Mouse (Mus musculus) heart, postnatal 0 days (tissue): Measurements from ENCODE around the gene Gm1123. TPM values are rescaled to one million over a fixed set of nuclear protein-coding genes. Genes with fewer than 3 reads are reported as not detected.

ENCODE experiments used
- ATAC-seq: fragments of 200-750 bp; cut with Nextera tagmentation; 2 replicates; pipeline ENCODE4 v1.8.0; 2017; ENCODE audit warnings: low read depth, moderate number of reproducible peaks, moderate library complexity; ENCODE audit not compliant: insufficient read depth
- DNase-seq: peaks from one replicate; pipeline ENCODE4 v3.0.0-alpha.2; 2016; ENCODE audit warnings: low spot score
- H3K27ac ChIP-seq: fragments of 300-500 bp; sonication (generic); 2 replicates; pipeline ENCODE4 v1.5.1; 2014; ENCODE audit warnings: low read depth, mild to moderate bottlenecking
- H3K27me3 ChIP-seq: fragments of 300-500 bp; sonication (generic); 2 replicates; pipeline ENCODE4 v1.6.1; 2014; ENCODE audit warnings: low read length, mixed read lengths; ENCODE audit not compliant: control insufficient read depth, insufficient read depth
- H3K36me3 ChIP-seq: fragments of 300-500 bp; sonication (generic); replicated peaks from 2 replicates; pipeline ENCODE4 v1.6.1; 2014; ENCODE audit warnings: low read length, mixed read lengths; ENCODE audit not compliant: control insufficient read depth, insufficient read depth
- H3K4me1 ChIP-seq: fragments of 300-500 bp; sonication (generic); 2 replicates; pipeline ENCODE4 v1.6.1; 2014; ENCODE audit warnings: antibody characterized with exemption; ENCODE audit not compliant: control insufficient read depth, insufficient read depth
- H3K4me2 ChIP-seq: fragments of 300-500 bp; sonication (generic); 2 replicates; pipeline ENCODE4 v1.6.1; 2014; ENCODE audit warnings: low read depth, mild to moderate bottlenecking, low read length, moderate library complexity
- H3K4me3 ChIP-seq: fragments of 300-500 bp; sonication (generic); 2 replicates; pipeline ENCODE4 v1.5.1; 2014; ENCODE audit warnings: low read depth, low read length
- H3K9ac ChIP-seq: fragments of 300-500 bp; sonication (generic); replicated peaks from 2 replicates; pipeline ENCODE4 v1.6.1; 2014; ENCODE audit warnings: low read depth, low read length, mixed read lengths
- H3K9me3 ChIP-seq: fragments of 300-500 bp; sonication (generic); replicated peaks from 2 replicates; pipeline ENCODE4 v1.6.1; 2016; ENCODE audit warnings: low read length; ENCODE audit not compliant: control insufficient read depth
- CTCF ChIP-seq: IDR thresholded peaks from 2 replicates; pipeline ENCODE4 v1.5.1; 2016; ENCODE audit warnings: antibody characterized with exemption, control low read depth, low read depth
- EP300 ChIP-seq: IDR thresholded peaks from 2 replicates; pipeline ENCODE4 v1.6.1; 2016; ENCODE audit warnings: antibody characterized with exemption, low read depth
- WGBS: fragments of 180-500 bp; shearing (Covaris S2); extraction: QIAGEN DNeasy Blood & Tissue Kit; methylation state at CpG from one replicate; pipeline ENCODE4 v1.1.7; 2014; 5-methylcytosine and 5-hydroxymethylcytosine counted together
- polyA plus RNA-seq: library from polyadenylated mRNA; unstranded; fragments of >200 nt; fragmentation: Nextera tagmentation; extraction: Ambion mirVana; gene quantifications from 2 replicates; pipeline ENCODE4 v1.2.1, GENCODE M21; 2015
- total RNA-seq: library from RNA; depleted of rRNA; stranded (reverse); fragments of >200 nt; gene quantifications from 2 replicates; pipeline ENCODE4 v1.2.3, GENCODE M21; 2014; ENCODE audit warnings: low replicate concordance

Gm1123 gene
- total and polyA plus RNA-seq, 2 experiments from 2014 or later: 0.07 TPM; not detected in 1

DNA sequence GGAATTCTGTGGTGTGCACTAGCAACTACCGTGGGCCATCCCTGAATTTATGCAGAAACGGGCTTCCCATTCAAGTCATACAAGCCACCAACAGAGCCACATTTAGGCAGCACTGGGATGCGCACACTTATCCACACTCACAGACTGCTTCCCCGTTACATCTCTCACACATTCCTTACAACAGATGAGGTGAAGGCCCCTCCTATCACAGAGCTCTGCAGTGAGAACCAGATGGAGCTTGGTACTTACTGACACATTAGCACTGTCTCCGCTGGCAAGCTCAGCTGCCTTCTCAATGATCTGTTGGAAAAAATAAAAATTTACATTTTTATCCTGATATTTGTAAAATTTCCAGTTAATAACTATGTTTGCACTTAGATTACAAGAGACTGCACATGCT lies 29.8 kb upstream of the Gm1123 start:
- no peak overlapping the region for H3K4me3 ChIP-seq
- no peaks in the 10 kb centered on the region for H3K4me1 ChIP-seq
- H3K9me3 ChIP-seq: no peaks in the 10 kb centered on the region
- ATAC-seq (no peak), DNase-seq (no peak)
- 67% methylated on average over 5 of the region's 5 CpGs for WGBS
- H3K36me3 ChIP-seq: peaks cover 11% of the 10 kb centered on the region; the same call in 1 of the 2 replicates
- H3K4me2 ChIP-seq: no peak overlapping the region
- TF ChIP-seq CTCF (no peak), EP300 (no peak)
- no peak overlapping the region for H3K9ac ChIP-seq
- no peaks in the 10 kb centered on the region for H3K27me3 ChIP-seq
- no peak overlapping the region for H3K27ac ChIP-seq

DNA sequence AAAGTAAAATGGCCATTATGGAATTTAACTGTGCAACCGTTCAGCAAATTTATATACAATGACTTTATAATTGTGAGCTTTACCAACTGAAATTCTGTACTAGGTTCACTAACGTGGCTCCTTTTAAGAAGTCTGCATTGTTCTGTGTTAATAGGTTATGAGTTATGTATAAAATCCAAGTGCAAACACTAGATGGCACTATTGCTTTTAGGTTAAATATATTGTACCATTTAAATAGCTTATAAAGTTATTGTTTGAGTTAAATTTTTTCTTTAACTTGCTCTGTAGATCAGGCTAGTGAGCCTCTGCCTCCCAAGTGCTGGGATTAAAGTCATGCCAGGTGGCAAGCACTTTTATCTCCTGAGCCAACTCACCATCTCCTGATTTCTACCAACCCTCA lies 28.7 kb upstream of the Gm1123 start:
- Histone ChIP-seq H3K4me2 (no peak overlapping the region), H3K9ac (no peak overlapping the region), H3K36me3 (peaks cover 13% of the 10 kb centered on the region; the same call in 1 of the 2 replicates), H3K9me3 (no peaks in the 10 kb centered on the region), H3K4me3 (no peak overlapping the region), H3K4me1 (no peaks in the 10 kb centered on the region), H3K27me3 (no peaks in the 10 kb centered on the region), H3K27ac (no peak overlapping the region)
- peak; percentile 69 for DNase-seq
- TF ChIP-seq CTCF: peak; percentile 48
- no peak for TF ChIP-seq EP300
- ATAC-seq: no peak
- WGBS: 45% methylated on average over 2 of the region's 2 CpGs

DNA sequence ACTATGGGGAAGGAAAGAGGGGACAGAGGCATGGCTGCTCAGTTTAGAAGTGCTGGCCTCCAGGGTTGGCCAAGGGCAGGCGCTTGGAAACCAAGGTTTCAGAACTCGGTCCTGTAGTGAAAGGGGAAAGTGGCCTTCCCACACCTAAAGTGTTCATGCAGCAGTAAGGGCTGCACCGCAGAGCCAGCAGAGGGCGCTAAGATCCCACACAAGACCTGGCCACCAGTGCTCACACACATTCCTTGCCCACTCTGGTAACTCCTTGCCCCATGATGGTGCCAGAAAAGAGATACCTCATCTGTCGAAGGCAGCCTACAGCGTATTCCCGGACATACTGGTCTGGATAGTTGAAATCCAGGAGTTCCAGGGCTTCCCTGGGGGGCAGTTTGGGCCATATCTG lies 27.0 kb upstream of the Gm1123 start:
- H3K4me2 ChIP-seq: no peak overlapping the region
- H3K9ac ChIP-seq: no peak overlapping the region
- DNase-seq: peak; percentile 64
- no peak overlapping the region for H3K4me3 ChIP-seq
- peak; percentile 75; the same call in 1 of the 2 replicates for ATAC-seq
- H3K4me1 ChIP-seq: no peaks in the 10 kb centered on the region
- H3K36me3 ChIP-seq: peaks cover 17% of the 10 kb centered on the region; the same call in 1 of the 2 replicates
- 33% methylated on average over 7 of the region's 7 CpGs for WGBS
- H3K27ac ChIP-seq: no peak overlapping the region
- no peak for TF ChIP-seq EP300
- TF ChIP-seq CTCF: peak; percentile 89
- H3K9me3 ChIP-seq: no peaks in the 10 kb centered on the region
- no peaks in the 10 kb centered on the region for H3K27me3 ChIP-seq

DNA sequence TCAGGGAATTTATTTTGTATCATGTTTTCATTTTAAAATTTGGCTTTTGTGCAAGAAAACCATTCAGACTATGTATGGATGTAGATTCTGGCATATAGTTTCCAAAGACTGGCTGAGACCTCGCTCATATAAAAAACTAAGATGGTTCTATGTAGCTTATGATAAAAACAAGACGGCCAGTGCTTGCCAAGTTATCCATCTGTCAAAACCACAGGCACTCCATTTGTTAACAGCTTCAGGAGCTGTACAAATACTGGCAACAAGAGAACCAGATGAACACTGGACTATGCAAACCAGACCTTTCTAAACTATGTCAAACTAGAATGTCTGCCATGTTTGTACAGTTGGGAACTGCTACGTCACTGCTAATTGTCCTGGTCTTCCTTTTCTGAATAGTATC lies 22.2 kb upstream of the Gm1123 start:
- no peaks in the 10 kb centered on the region for H3K27me3 ChIP-seq
- ATAC-seq: no peak
- 74% methylated on average over 3 of the region's 3 CpGs for WGBS

DNA sequence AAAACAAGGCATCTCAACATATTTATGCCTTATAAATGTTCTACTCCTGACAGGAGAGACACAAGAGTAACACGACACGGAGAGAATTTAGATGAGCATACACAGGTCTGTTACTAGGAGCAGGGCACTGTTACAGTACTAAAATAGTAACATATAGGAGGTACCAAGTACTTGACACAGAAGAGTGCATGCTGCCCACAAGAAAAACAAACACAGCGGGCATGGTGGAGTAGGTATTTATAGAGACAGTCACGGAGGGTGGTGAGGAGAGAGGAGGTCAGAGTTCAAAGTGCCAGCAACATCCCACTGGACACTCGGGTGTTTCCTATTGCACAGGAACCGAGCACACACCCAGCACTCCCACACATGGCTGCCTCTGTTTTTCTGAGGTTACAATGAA lies 14.2 kb upstream of the Gm1123 start:
- TF ChIP-seq CTCF (no peak), EP300 (no peak)
- ATAC-seq (peak; percentile 39; the same call in 1 of the 2 replicates), DNase-seq (peak; percentile 27)
- Histone ChIP-seq H3K4me2 (no peak overlapping the region), H3K9ac (no peak overlapping the region), H3K27ac (0 out of 2 replicates have a peak overlapping the region, but pooled peaks have one; percentile 23), H3K4me1 (peaks cover 9% of the 10 kb centered on the region), H3K4me3 (no peak overlapping the region), H3K9me3 (no peaks in the 10 kb centered on the region), H3K27me3 (no peaks in the 10 kb centered on the region), H3K36me3 (peaks cover 6% of the 10 kb centered on the region; the same call in 1 of the 2 replicates)
- WGBS: 21% methylated on average over 6 of the region's 6 CpGs

More for the DNA sequence above, 22.2 kb upstream of the Gm1123 start:
- DNase-seq: no peak
- Histone ChIP-seq H3K9ac (no peak overlapping the region), H3K4me2 (no peak overlapping the region), H3K9me3 (no peaks in the 10 kb centered on the region), H3K4me1 (no peaks in the 10 kb centered on the region), H3K4me3 (no peak overlapping the region), H3K27ac (no peak overlapping the region), H3K36me3 (peaks cover 14% of the 10 kb centered on the region; the same call in 1 of the 2 replicates)
- TF ChIP-seq EP300: no peak

DNA sequence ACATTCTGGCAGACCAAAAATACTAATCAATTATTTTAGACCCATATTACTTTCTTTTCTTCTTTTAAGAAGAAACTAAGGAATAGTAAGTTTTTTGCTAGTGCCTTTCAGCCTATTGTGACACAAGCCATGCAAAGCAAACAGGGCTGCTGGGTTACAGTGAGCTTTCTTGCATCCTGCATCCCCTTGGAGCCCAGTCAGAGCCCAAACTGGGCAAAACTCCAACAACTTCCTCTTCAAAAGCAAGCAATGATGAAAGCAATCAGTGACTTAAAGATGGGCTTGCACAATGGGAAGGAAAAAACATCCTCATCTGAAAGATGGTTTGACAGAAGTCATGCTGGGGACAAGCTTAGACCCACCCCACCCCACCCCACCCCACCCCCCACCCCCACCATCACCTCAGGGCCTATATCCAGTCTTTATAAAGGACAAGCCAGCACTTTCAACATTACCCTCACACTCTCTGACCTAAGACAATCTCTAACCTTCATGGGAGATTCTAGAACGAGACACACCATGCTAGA lies 13.3 kb upstream of the Gm1123 start:
- TF ChIP-seq EP300: no peak
- TF ChIP-seq CTCF: no peak
- H3K27me3 ChIP-seq: no peaks in the 10 kb centered on the region
- WGBS: 44% methylated on average over 1 of the region's 1 CpGs
- ATAC-seq (no peak), DNase-seq (no peak)
- H3K36me3 ChIP-seq: peaks cover 6% of the 10 kb centered on the region; the same call in 1 of the 2 replicates
- 0 out of 2 replicates have a peak overlapping the region, but pooled peaks have one; percentile 0 for H3K27ac ChIP-seq
- H3K4me1 ChIP-seq: peaks cover 9% of the 10 kb centered on the region
- H3K9ac ChIP-seq: no peak overlapping the region
- no peak overlapping the region for H3K4me2 ChIP-seq
- H3K9me3 ChIP-seq: no peaks in the 10 kb centered on the region
- H3K4me3 ChIP-seq: no peak overlapping the region
